Mouse (Mus musculus): ENCODE measurements around the gene Fasn.

Fasn gene

DNA sequence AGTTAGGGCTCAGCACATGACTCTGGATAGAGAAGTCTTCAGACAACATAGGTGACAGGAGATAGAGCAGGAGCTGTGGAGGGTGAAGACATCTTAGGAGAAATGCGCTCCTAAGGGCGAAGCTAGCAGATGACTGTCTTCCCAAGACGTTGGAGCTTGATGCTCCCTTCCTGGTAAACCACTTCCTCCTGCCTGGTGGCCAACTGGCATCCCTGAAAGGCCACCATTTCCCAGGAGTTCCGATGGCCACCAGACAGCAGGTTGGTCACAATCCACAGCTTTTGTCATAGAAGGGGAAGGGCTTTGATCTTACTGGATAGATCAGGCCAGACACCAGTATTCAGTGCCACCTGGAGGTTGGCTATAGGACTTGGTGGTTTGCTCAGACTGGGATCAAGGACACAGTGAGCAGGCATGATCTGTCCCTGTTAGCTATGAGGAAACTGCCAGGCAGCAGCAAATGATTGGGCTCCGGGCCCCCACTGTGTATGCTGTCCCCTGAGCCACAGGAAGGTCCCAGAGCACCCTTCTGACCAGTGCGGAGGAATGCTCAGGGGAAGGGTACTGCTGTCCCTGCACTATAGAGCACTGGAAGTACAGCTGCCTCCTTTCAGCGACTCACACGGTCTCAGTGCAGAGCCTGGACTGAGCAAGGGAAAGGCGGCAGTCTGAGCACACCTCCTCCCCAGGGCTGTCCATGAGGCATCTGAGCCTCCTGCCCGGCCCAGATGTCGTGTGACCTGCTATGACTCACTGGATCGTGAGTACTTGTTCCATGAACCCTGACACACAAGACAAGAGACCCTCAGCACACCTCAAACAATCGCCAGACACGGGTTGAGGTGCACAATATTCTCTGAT, 62.3 kb downstream of the Fasn start:
- no peak for DNase-seq (ENCODE audit: low read depth, low spot score)

DNA sequence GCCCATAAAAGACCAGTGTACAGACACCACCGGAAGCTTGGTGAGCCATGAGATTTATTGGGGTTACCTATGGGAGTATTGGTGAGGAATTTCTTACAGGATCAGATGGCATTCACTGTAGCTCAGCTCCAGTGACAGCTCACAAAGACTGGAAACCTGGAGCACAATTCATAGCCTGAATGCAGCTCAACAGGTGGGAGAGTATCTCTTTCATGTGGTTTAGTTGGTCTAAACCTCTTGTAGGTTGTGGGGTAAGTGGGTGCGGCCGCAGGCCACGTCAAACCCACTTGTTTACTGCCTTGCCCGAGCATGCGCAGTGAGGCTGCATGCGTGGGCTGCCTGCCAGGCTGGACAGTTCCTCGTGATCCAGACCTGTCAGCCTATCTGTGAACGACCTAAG, 64.1 kb downstream of the Fasn start:
- DNase-seq (ENCODE audit: low read depth, low spot score), result no peak

Data from A20 (cell line).